Mouse (Mus musculus) testis, adult 2 months (tissue): ENCODE measurements around the gene Hira.

Experiments
- CTCF ChIP-seq: fragments of 200-500 bp; IDR thresholded peaks from 2 replicates; pipeline ENCODE4 v1.5.1; 2012; ENCODE audit warnings: low read depth, mild to moderate bottlenecking, inconsistent platforms, low read length, moderate library complexity; ENCODE audit not compliant: control insufficient read depth, insufficient read depth, insufficient replicate concordance
- POLR2A ChIP-seq: fragments of 200-500 bp; IDR thresholded peaks from 2 replicates; pipeline ENCODE4 v1.6.1; 2012; ENCODE audit warnings: low read depth, mild to moderate bottlenecking, inconsistent platforms, low read length, moderate library complexity; ENCODE audit not compliant: control insufficient read depth

GRCm38 (mm10) chr16:18860186-18860585 lies 16.7 kb upstream of the Hira start:
- TF ChIP-seq CTCF: no peak
- TF ChIP-seq POLR2A: no peak
